9 mouse cellular contexts compared by ENCODE assay signal in genomic region chr5:76973488-76973887, GRCm38 (mm10). TPM values are rescaled to one million over a fixed set of nuclear protein-coding genes. Genes with fewer than 3 reads are reported as not detected.
DNase-seq lines count a peak whose midpoint lies in the region; ATAC-seq and TF ChIP-seq lines count a peak whose summit lies in the region.
"Had no signal": no experiment of that assay in that cellular context is flagged by ENCODE, and none has a peak within 500 bp of the region (broad histone marks: within the 10 kb centered on the region; RNA-seq: fewer than 3 reads in every experiment).

No protein-coding gene starts in this region.

- no peak for DNase-seq in heart, postnatal 0 days (ENCODE audit: low spot score)
- no peak for DNase-seq in heart, postnatal 36 days
- no peak for DNase-seq in hindbrain, postnatal 0 days (ENCODE audit: low spot score)
- DNase-seq in thymus, postnatal 4 days = no peak
- no peak for DNase-seq in frontal cortex, postnatal 36 days (ENCODE audit: low spot score in 2 of 2)
- DNase-seq in right cerebral cortex, adult 18-20 months = no peak
- DNase-seq: kidney, adult 8-10 months had no signal

- intact Hi-C loops in heart, postnatal 36 days (cut with DNase I) = loop anchor here (10.0 kb wide), 1 partner anchor 379 kb away; no protein-coding TSS in a partner anchor

- 59% methylated on average over 3 of the region's 3 CpGs for WGBS in heart, postnatal 0 days
- 75% methylated on average over 3 of the region's 3 CpGs for WGBS in hindbrain, postnatal 0 days
- WGBS in midbrain, embryonic 13.5 days = 72% methylated on average over 3 of the region's 3 CpGs

- no peak for ATAC-seq in heart, postnatal 0 days (ENCODE audit: insufficient read depth, low read depth)
- ATAC-seq in hindbrain, postnatal 0 days = no peak
- ATAC-seq in midbrain, embryonic 13.5 days = no peak

- peak overlapping the region; percentile 93 for H3K4me2 ChIP-seq in heart, postnatal 0 days (ENCODE audit: low read depth, low read length)
- peak overlapping the region; percentile 97 for H3K4me2 ChIP-seq in hindbrain, postnatal 0 days (ENCODE audit: low read depth, low read length)
- H3K4me2 ChIP-seq in midbrain, embryonic 13.5 days (replicated peaks) = peak overlapping the region; percentile 93

- TF ChIP-seq POLR2A in cortical plate, adult 2 months (IDR thresholded peaks at IDR 0.05; ENCODE audit: extremely low read depth, insufficient read depth, low read length) = no peak

- peak overlapping the region; percentile 89 for H3K4me3 ChIP-seq in heart, postnatal 0 days (ENCODE audit: low read depth, low read length)
- peak overlapping the region; percentile 85; the same call in 1 of the 2 replicates for H3K4me3 ChIP-seq in cortical plate, adult 2 months (ENCODE audit: insufficient read depth, low read length)
- H3K4me3 ChIP-seq in hindbrain, postnatal 0 days (ENCODE audit: low read length) = peak overlapping the region; percentile 84
- peak overlapping the region; percentile 77 for H3K4me3 ChIP-seq in midbrain, embryonic 13.5 days (replicated peaks)

- no peaks in the 10 kb centered on the region for H3K27me3 ChIP-seq in heart, postnatal 0 days (ENCODE audit: control insufficient read depth, insufficient read depth, low read length)
- H3K27me3 ChIP-seq in hindbrain, postnatal 0 days (ENCODE audit: insufficient read depth, low read length) = no peaks in the 10 kb centered on the region
- H3K27me3 ChIP-seq in midbrain, embryonic 13.5 days = no peaks in the 10 kb centered on the region

- peaks cover 38% of the 10 kb centered on the region for H3K36me3 ChIP-seq in heart, postnatal 0 days (replicated peaks; ENCODE audit: control insufficient read depth, insufficient read depth, low read length)
- peaks cover 9% of the 10 kb centered on the region; the same call in 1 of the 2 replicates for H3K36me3 ChIP-seq in hindbrain, postnatal 0 days (ENCODE audit: insufficient read depth, low read length)
- H3K36me3 ChIP-seq in midbrain, embryonic 13.5 days = peaks cover 26% of the 10 kb centered on the region

- H3K27ac ChIP-seq in heart, postnatal 0 days (ENCODE audit: low read depth) = no peak overlapping the region
- no peak overlapping the region for H3K27ac ChIP-seq in cortical plate, adult 2 months (ENCODE audit: insufficient read depth, low read length)
- H3K27ac ChIP-seq in hindbrain, postnatal 0 days = no peak overlapping the region
- no peak overlapping the region for H3K27ac ChIP-seq in midbrain, embryonic 13.5 days

- H3K9me3 ChIP-seq in heart, postnatal 0 days (replicated peaks; ENCODE audit: control insufficient read depth, low read length) = no peaks in the 10 kb centered on the region
- no peaks in the 10 kb centered on the region for H3K9me3 ChIP-seq in hindbrain, postnatal 0 days (ENCODE audit: low read length)
- H3K9me3 ChIP-seq in midbrain, embryonic 13.5 days = no peaks in the 10 kb centered on the region

- TF ChIP-seq CTCF in heart, postnatal 0 days (IDR thresholded peaks at IDR 0.05; ENCODE audit: low read depth) = no peak
- TF ChIP-seq CTCF in cortical plate, adult 2 months (IDR thresholded peaks at IDR 0.05; ENCODE audit: extremely low read depth, insufficient read depth, low read length) = no peak
- no peak for TF ChIP-seq CTCF in hindbrain, postnatal 0 days (IDR thresholded peaks at IDR 0.05; ENCODE audit: low read depth)

- TF ChIP-seq EP300 in heart, postnatal 0 days (IDR thresholded peaks at IDR 0.05; ENCODE audit: low read depth) = no peak

- peak overlapping the region; percentile 87; the same call in 1 of the 2 replicates for H3K9ac ChIP-seq in heart, postnatal 0 days (replicated peaks; ENCODE audit: low read depth, low read length)
- peak overlapping the region; percentile 89 for H3K9ac ChIP-seq in hindbrain, postnatal 0 days (replicated peaks; ENCODE audit: low read length)
- H3K9ac ChIP-seq in midbrain, embryonic 13.5 days (replicated peaks) = peak overlapping the region; percentile 76

- H3K4me1 ChIP-seq in heart, postnatal 0 days (ENCODE audit: control insufficient read depth, insufficient read depth) = peaks cover 11% of the 10 kb centered on the region
- H3K4me1 ChIP-seq in cortical plate, adult 2 months (ENCODE audit: control insufficient read depth, insufficient read depth, low read length) = peaks cover 2% of the 10 kb centered on the region; the same call in 1 of the 2 replicates
- peaks cover 12% of the 10 kb centered on the region for H3K4me1 ChIP-seq in hindbrain, postnatal 0 days (ENCODE audit: insufficient read depth, low read length)
- peaks cover 23% of the 10 kb centered on the region for H3K4me1 ChIP-seq in midbrain, embryonic 13.5 days (replicated peaks)

RNA-seq across cellular contexts. Expression of gene Srp72, which starts 1.0 kb away (rescaled TPM):
- total RNA-seq in heart, postnatal 0 days (2014; rRNA removed; ENCODE audit: low replicate concordance) = 21.8 and 37.8 TPM in 2 replicates
- 32.2 and 36.3 TPM in 2 replicates for polyA plus RNA-seq in heart, postnatal 0 days (2015; fragmentation: Nextera tagmentation; extraction: Ambion mirVana)
- 10 to 100 TPM; 56.2 to 63.0 TPM for total RNA-seq in heart, postnatal 36 days (2021)
- 62.6 and 65.1 TPM in 2 replicates for polyA plus RNA-seq in cortical plate, adult 2 months (2012; rRNA removed)
- 53.0 and 55.2 TPM in 2 replicates for total RNA-seq in hindbrain, postnatal 0 days (2014; rRNA removed)
- polyA plus RNA-seq in hindbrain, postnatal 0 days (2015; fragmentation: Nextera tagmentation; extraction: Ambion mirVana) = 72.9 and 78.7 TPM in 2 replicates
- polyA plus RNA-seq in midbrain, embryonic 13.5 days (2015; fragmentation: Nextera tagmentation; extraction: Ambion mirVana) = 77.5 and 87.5 TPM in 2 replicates

RNA-seq across cellular contexts. Expression of gene Ppat, which starts 22.1 kb away (rescaled TPM):
- total RNA-seq in heart, postnatal 0 days (2014; rRNA removed; ENCODE audit: low replicate concordance) = 15.7 and 16.2 TPM in 2 replicates
- polyA plus RNA-seq in heart, postnatal 0 days (2015; fragmentation: Nextera tagmentation; extraction: Ambion mirVana) = 20.2 and 24.2 TPM in 2 replicates
- total RNA-seq in heart, postnatal 36 days (2021) = 10 to 100 TPM; 10.9 to 23.1 TPM
- 8.1 and 9.4 TPM in 2 replicates for polyA plus RNA-seq in cortical plate, adult 2 months (2012; rRNA removed)
- 7.4 and 13.0 TPM in 2 replicates for total RNA-seq in hindbrain, postnatal 0 days (2014; rRNA removed)
- polyA plus RNA-seq in hindbrain, postnatal 0 days (2015; fragmentation: Nextera tagmentation; extraction: Ambion mirVana) = 10.7 and 12.2 TPM in 2 replicates
- polyA plus RNA-seq in midbrain, embryonic 13.5 days (2015; fragmentation: Nextera tagmentation; extraction: Ambion mirVana) = 13.5 and 14.4 TPM in 2 replicates

RNA-seq across cellular contexts. Expression of gene Paics, which starts 22.4 kb away (rescaled TPM):
- total RNA-seq in heart, postnatal 0 days (2014; rRNA removed; ENCODE audit: low replicate concordance) = 173 and 191 TPM in 2 replicates
- 168 and 171 TPM in 2 replicates for polyA plus RNA-seq in heart, postnatal 0 days (2015; fragmentation: Nextera tagmentation; extraction: Ambion mirVana)
- 100 to 1,000 TPM; 159 to 162 TPM for total RNA-seq in heart, postnatal 36 days (2021)
- polyA plus RNA-seq in cortical plate, adult 2 months (2012; rRNA removed) = 74.7 and 75.2 TPM in 2 replicates
- 114 and 129 TPM in 2 replicates for total RNA-seq in hindbrain, postnatal 0 days (2014; rRNA removed)
- polyA plus RNA-seq in hindbrain, postnatal 0 days (2015; fragmentation: Nextera tagmentation; extraction: Ambion mirVana) = 166 and 176 TPM in 2 replicates
- polyA plus RNA-seq in midbrain, embryonic 13.5 days (2015; fragmentation: Nextera tagmentation; extraction: Ambion mirVana) = 204 and 205 TPM in 2 replicates

RNA-seq across cellular contexts. Expression of gene Arl9, which starts 30.4 kb away (rescaled TPM):
- total RNA-seq in heart, postnatal 0 days (2014; rRNA removed; ENCODE audit: low replicate concordance) = not detected in 2 replicates
- not detected in 2 replicates for polyA plus RNA-seq in heart, postnatal 0 days (2015; fragmentation: Nextera tagmentation; extraction: Ambion mirVana)
- not detected for total RNA-seq in heart, postnatal 36 days (2021)
- polyA plus RNA-seq in cortical plate, adult 2 months (2012; rRNA removed) = 0.28 TPM in 1 of 2 replicates, not detected in the other
- total RNA-seq in hindbrain, postnatal 0 days (2014; rRNA removed) = not detected in 2 replicates
- not detected in 2 replicates for polyA plus RNA-seq in hindbrain, postnatal 0 days (2015; fragmentation: Nextera tagmentation; extraction: Ambion mirVana)
- not detected in 2 replicates for polyA plus RNA-seq in midbrain, embryonic 13.5 days (2015; fragmentation: Nextera tagmentation; extraction: Ambion mirVana)

RNA-seq across cellular contexts. Expression of gene Thegl, which starts 42.3 kb away (rescaled TPM):
- not detected in 2 replicates for total RNA-seq in heart, postnatal 0 days (2014; rRNA removed; ENCODE audit: low replicate concordance)
- polyA plus RNA-seq in heart, postnatal 0 days (2015; fragmentation: Nextera tagmentation; extraction: Ambion mirVana) = not detected in 2 replicates
- not detected for total RNA-seq in heart, postnatal 36 days (2021)
- 0.19 and 0.46 TPM in 2 replicates for polyA plus RNA-seq in cortical plate, adult 2 months (2012; rRNA removed)
- 0.11 and 0.63 TPM in 2 replicates for total RNA-seq in hindbrain, postnatal 0 days (2014; rRNA removed)
- 0.81 and 0.82 TPM in 2 replicates for polyA plus RNA-seq in hindbrain, postnatal 0 days (2015; fragmentation: Nextera tagmentation; extraction: Ambion mirVana)
- polyA plus RNA-seq in midbrain, embryonic 13.5 days (2015; fragmentation: Nextera tagmentation; extraction: Ambion mirVana) = 0.27 and 0.30 TPM in 2 replicates
